Mouse (Mus musculus): Measurements from ENCODE around the gene Naa25.

DNA sequence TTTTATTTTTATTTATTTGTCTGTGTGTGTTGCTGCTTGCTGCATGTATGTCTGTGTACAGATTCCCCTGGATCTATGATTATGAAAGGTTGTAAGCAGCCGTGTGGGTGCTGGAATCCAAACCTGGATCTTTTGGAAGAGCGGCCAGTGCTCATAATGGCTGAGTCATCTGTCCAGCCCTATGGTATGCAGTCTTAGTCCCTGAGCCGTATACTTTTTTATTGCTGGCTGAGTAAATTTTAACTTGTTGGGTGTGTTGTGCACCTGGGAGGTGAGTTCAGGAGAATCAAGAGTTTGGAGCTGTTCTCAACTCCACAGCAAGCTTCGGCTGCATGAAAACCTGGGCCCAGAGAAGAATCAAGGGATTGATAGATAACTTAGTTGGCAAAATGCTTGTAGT lies 13.2 kb downstream of the Naa25 start:
- TF ChIP-seq POLR2A (IDR thresholded peaks at IDR 0.05; ENCODE audit: control insufficient read depth, extremely low read depth, insufficient read depth, low read length, poor library complexity) (no peak), CTCF (IDR thresholded peaks at IDR 0.05; ENCODE audit: borderline replicate concordance, control insufficient read depth, extremely low read depth, insufficient read depth, low read length, poor library complexity) (no peak)
